Mouse (Mus musculus): ENCODE results near the gene Tff2. TPM values are rescaled to one million over a fixed set of nuclear protein-coding genes. Genes with fewer than 3 reads are reported as not detected.

Gene Tff2
- polyA plus RNA-seq, 1 experiment from 2014 or later: not detected

DNA sequence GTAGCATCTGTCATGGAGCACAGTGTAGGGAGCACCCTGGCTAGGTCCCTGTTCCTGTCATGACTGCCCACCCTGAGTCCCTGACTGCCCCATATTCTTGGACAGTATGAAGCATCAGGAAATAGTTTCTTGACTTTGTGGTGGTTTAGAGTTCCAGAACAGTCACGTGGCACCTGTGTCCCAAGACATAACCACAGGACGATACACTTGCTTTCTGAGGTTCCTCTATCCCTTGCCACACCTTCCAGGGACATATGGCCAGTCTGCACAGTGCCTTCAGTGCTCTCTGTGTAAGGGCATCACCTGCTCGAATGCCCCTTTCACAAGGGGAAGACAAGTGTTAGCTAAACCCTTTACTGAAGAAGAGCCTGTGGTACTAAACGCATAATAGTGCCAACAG lies 37.4 kb upstream of the Tff2 start:
- H3K36me3 ChIP-seq (replicated peaks; ENCODE audit: control insufficient read depth, insufficient read depth, low read depth, low read length): no peaks in the 10 kb centered on the region
- H3K27ac ChIP-seq (replicated peaks; ENCODE audit: low read depth, low read length): no peak overlapping the region
- no peaks in the 10 kb centered on the region for H3K27me3 ChIP-seq (ENCODE audit: control insufficient read depth, insufficient read depth, low read length)
- no peaks in the 10 kb centered on the region for H3K4me1 ChIP-seq (ENCODE audit: control insufficient read depth, insufficient read depth, low read length)
- no peaks in the 10 kb centered on the region for H3K9me3 ChIP-seq (replicated peaks; ENCODE audit: control insufficient read depth, low read length)
- H3K4me2 ChIP-seq (ENCODE audit: low read depth, low read length): no peak overlapping the region
- H3K9ac ChIP-seq (replicated peaks; ENCODE audit: low read length): no peak overlapping the region
- DNase-seq (ENCODE audit: low spot score) (no peak), ATAC-seq (replicated peaks; ENCODE audit: insufficient number of reproducible peaks, low FRiP score, low TSS enrichment, low read depth) (no peak)
- H3K4me3 ChIP-seq (ENCODE audit: low read depth, low read length): no peak overlapping the region
- 83% methylated on average over 4 of the region's 4 CpGs for WGBS

DNA sequence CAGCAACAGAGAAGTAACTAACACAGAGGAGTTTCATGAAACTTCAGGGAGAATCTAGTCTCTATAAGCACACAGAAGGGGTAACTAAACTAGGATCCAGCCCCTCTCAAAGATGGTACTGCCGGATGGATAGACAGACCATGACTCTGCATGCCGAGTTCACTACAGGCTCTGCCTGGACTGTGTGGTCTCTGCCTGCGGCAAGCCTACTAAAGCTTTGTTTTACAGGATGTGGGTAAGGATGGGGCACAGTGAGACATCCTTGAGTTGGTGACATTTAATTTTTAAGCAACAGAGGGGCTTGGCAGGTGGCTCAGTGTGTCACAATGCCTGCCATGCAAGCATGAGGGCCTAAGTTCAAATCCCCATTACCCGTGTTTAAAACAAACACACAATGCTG lies 32.2 kb upstream of the Tff2 start:
- ATAC-seq (replicated peaks; ENCODE audit: insufficient number of reproducible peaks, low FRiP score, low TSS enrichment, low read depth) (no peak), DNase-seq (ENCODE audit: low spot score) (no peak)
- H3K27ac ChIP-seq (replicated peaks; ENCODE audit: low read depth, low read length): no peak overlapping the region
- no peaks in the 10 kb centered on the region for H3K36me3 ChIP-seq (replicated peaks; ENCODE audit: control insufficient read depth, insufficient read depth, low read depth, low read length)
- H3K27me3 ChIP-seq (ENCODE audit: control insufficient read depth, insufficient read depth, low read length): no peaks in the 10 kb centered on the region
- no peak overlapping the region for H3K9ac ChIP-seq (replicated peaks; ENCODE audit: low read length)
- H3K4me1 ChIP-seq (ENCODE audit: control insufficient read depth, insufficient read depth, low read length): no peaks in the 10 kb centered on the region
- no peak overlapping the region for H3K4me3 ChIP-seq (ENCODE audit: low read depth, low read length)
- no peaks in the 10 kb centered on the region for H3K9me3 ChIP-seq (replicated peaks; ENCODE audit: control insufficient read depth, low read length)
- H3K4me2 ChIP-seq (ENCODE audit: low read depth, low read length): no peak overlapping the region
- 91% methylated on average over 4 of the region's 4 CpGs for WGBS

DNA sequence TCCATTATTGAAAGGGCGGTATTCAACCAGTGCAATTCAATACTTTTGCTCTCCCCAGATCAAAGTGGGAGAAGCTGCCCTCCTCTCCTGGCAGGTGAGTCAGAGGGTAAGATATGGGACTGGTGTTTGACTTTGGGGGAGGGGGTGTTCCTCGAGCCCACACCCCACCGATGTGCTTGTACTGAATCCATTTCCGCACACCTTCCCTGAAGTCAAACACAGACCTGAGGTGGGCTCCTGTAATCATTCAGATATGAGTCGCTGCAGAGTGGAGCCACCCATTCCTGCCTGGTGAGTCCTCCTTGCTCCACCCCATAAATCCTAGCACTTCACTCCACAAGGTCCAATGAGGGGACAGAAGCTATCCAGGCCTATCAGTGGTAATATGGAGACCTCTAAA lies 25.7 kb upstream of the Tff2 start:
- Histone ChIP-seq H3K4me3 (ENCODE audit: low read depth, low read length) (no peak overlapping the region), H3K9ac (replicated peaks; ENCODE audit: low read length) (no peak overlapping the region), H3K36me3 (replicated peaks; ENCODE audit: control insufficient read depth, insufficient read depth, low read depth, low read length) (no peaks in the 10 kb centered on the region), H3K4me1 (ENCODE audit: control insufficient read depth, insufficient read depth, low read length) (no peaks in the 10 kb centered on the region), H3K9me3 (replicated peaks; ENCODE audit: control insufficient read depth, low read length) (no peaks in the 10 kb centered on the region), H3K27ac (replicated peaks; ENCODE audit: low read depth, low read length) (no peak overlapping the region), H3K4me2 (ENCODE audit: low read depth, low read length) (no peak overlapping the region), H3K27me3 (ENCODE audit: control insufficient read depth, insufficient read depth, low read length) (no peaks in the 10 kb centered on the region)
- ATAC-seq (replicated peaks; ENCODE audit: insufficient number of reproducible peaks, low FRiP score, low TSS enrichment, low read depth): no peak
- no peak for DNase-seq (ENCODE audit: low spot score)
- WGBS: 80% methylated on average over 5 of the region's 5 CpGs

DNA sequence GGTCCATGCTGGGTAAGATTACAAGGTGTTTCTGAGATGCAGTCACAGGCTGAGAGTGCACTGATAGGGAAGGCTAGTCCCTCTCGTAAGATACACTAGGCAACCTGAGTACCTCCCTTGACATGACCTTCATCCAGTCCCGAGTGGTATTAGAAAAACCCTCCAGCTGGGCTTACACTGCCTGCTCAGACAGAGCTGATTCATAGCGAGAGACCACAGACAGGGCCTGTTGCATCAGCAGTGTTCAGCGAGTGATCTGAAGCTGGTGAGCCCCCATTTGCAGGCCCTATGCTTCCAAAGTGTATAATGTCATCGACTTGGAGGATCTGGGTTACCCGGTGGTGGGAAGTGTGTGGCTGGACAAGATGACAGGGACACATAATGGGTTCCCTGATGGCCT lies 21.0 kb upstream of the Tff2 start, which contains the start of gene Tff1:
Gene Tff1, minus strand, starts transcription at position 151 of the 400 bp plus-strand sequence.
- no peak within 1 kb of the TSS for H3K9ac ChIP-seq (replicated peaks; ENCODE audit: low read length)
- 87% methylated on average over 6 of the region's 6 CpGs for WGBS
- DNase-seq (ENCODE audit: low spot score) (no peak), ATAC-seq (replicated peaks; ENCODE audit: insufficient number of reproducible peaks, low FRiP score, low TSS enrichment, low read depth) (no peak)
- no peaks in the 10 kb centered on the region for H3K36me3 ChIP-seq (replicated peaks; ENCODE audit: control insufficient read depth, insufficient read depth, low read depth, low read length)
- no peaks in the 10 kb centered on the region for H3K4me1 ChIP-seq (ENCODE audit: control insufficient read depth, insufficient read depth, low read length)
- H3K4me2 ChIP-seq (ENCODE audit: low read depth, low read length): no peak within 1 kb of the TSS
- no peak within 1 kb of the TSS for H3K27ac ChIP-seq (replicated peaks; ENCODE audit: low read depth, low read length)
- no peaks in the 10 kb centered on the region for H3K27me3 ChIP-seq (ENCODE audit: control insufficient read depth, insufficient read depth, low read length)
- H3K9me3 ChIP-seq (replicated peaks; ENCODE audit: control insufficient read depth, low read length): no peaks in the 10 kb centered on the region
- H3K4me3 ChIP-seq (ENCODE audit: low read depth, low read length): no peak within 1 kb of the TSS

DNA sequence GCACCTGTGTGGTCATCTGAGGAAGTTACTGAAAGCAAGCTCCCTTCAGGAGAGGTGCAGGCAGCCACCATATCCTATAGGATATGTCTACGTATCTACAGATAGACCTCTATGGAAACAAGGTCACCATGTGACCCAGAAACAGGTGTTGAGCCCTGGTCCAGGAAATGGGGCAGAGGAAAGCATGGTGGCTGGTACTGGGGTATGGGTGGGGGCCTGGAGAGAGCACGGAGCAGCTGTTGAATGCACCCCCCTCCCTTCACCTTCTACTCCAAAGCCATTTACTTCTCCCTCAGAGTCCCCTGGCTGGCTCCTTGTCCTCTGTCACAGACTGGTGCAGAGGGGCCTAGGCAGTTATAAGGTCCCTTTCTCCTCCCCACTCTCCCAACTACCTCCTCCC lies 19.7 kb upstream of the Tff2 start:
- ATAC-seq (replicated peaks; ENCODE audit: insufficient number of reproducible peaks, low FRiP score, low TSS enrichment, low read depth): no peak
- Histone ChIP-seq H3K27ac (replicated peaks; ENCODE audit: low read depth, low read length) (no peak overlapping the region), H3K9ac (replicated peaks; ENCODE audit: low read length) (no peak overlapping the region), H3K4me1 (ENCODE audit: control insufficient read depth, insufficient read depth, low read length) (no peaks in the 10 kb centered on the region), H3K9me3 (replicated peaks; ENCODE audit: control insufficient read depth, low read length) (no peaks in the 10 kb centered on the region), H3K36me3 (replicated peaks; ENCODE audit: control insufficient read depth, insufficient read depth, low read depth, low read length) (no peaks in the 10 kb centered on the region), H3K27me3 (ENCODE audit: control insufficient read depth, insufficient read depth, low read length) (no peaks in the 10 kb centered on the region), H3K4me2 (ENCODE audit: low read depth, low read length) (no peak overlapping the region), H3K4me3 (ENCODE audit: low read depth, low read length) (no peak overlapping the region)
- 79% methylated on average over 2 of the region's 2 CpGs for WGBS
- no peak for DNase-seq (ENCODE audit: low spot score)

DNA sequence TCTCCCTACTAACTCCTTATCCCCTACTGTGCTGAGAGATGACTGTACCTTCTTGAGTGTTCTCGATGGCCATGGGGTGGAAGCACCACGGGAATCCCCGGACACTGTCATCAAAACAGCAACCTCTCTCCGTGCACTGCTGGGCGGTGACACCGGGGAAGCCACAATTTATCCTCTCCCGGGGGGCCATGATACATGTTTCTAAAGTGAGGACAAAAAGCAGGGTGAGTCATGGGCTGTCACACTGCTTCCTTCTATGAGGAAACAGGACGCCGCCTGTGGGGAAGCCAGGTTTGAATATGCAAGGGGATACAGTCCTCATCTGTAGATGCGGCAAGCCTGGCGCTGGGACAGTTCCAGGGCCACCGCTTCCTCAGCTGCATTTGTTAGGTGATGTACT lies 18.5 kb upstream of the Tff2 start:
- Histone ChIP-seq H3K4me2 (ENCODE audit: low read depth, low read length) (no peak overlapping the region), H3K9ac (replicated peaks; ENCODE audit: low read length) (no peak overlapping the region), H3K9me3 (replicated peaks; ENCODE audit: control insufficient read depth, low read length) (no peaks in the 10 kb centered on the region), H3K4me1 (ENCODE audit: control insufficient read depth, insufficient read depth, low read length) (no peaks in the 10 kb centered on the region), H3K27me3 (ENCODE audit: control insufficient read depth, insufficient read depth, low read length) (no peaks in the 10 kb centered on the region), H3K36me3 (replicated peaks; ENCODE audit: control insufficient read depth, insufficient read depth, low read depth, low read length) (no peaks in the 10 kb centered on the region), H3K4me3 (ENCODE audit: low read depth, low read length) (no peak overlapping the region), H3K27ac (replicated peaks; ENCODE audit: low read depth, low read length) (no peak overlapping the region)
- ATAC-seq (replicated peaks; ENCODE audit: insufficient number of reproducible peaks, low FRiP score, low TSS enrichment, low read depth) (no peak), DNase-seq (ENCODE audit: low spot score) (no peak)
- WGBS: 89% methylated on average over 12 of the region's 12 CpGs

DNA sequence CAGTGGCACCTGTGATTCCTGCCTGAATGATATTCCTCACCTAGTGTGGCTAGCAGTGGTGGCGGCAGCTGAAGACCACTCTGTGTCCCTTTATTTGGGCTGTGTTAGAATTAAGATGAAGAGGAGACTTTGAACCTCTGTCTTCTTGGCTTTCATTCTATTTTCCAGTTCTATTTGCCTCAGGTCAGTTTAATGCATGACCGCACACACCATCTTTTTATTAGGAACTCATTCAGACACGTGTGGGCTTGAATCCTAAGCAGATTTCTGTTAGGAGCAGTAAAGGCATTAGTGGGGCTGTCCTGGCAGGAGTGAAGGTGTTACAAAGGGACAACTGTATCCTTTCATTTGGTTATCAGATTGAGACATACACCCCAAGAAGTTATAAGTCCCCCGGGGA lies 16.2 kb upstream of the Tff2 start:
- no peak overlapping the region for H3K27ac ChIP-seq (replicated peaks; ENCODE audit: low read depth, low read length)
- 84% methylated on average over 4 of the region's 4 CpGs for WGBS
- H3K4me2 ChIP-seq (ENCODE audit: low read depth, low read length): no peak overlapping the region
- H3K4me1 ChIP-seq (ENCODE audit: control insufficient read depth, insufficient read depth, low read length): no peaks in the 10 kb centered on the region
- ATAC-seq (replicated peaks; ENCODE audit: insufficient number of reproducible peaks, low FRiP score, low TSS enrichment, low read depth) (no peak), DNase-seq (ENCODE audit: low spot score) (no peak)
- H3K36me3 ChIP-seq (replicated peaks; ENCODE audit: control insufficient read depth, insufficient read depth, low read depth, low read length): no peaks in the 10 kb centered on the region
- H3K27me3 ChIP-seq (ENCODE audit: control insufficient read depth, insufficient read depth, low read length): no peaks in the 10 kb centered on the region
- H3K9ac ChIP-seq (replicated peaks; ENCODE audit: low read length): no peak overlapping the region
- H3K9me3 ChIP-seq (replicated peaks; ENCODE audit: control insufficient read depth, low read length): no peaks in the 10 kb centered on the region
- no peak overlapping the region for H3K4me3 ChIP-seq (ENCODE audit: low read depth, low read length)

DNA sequence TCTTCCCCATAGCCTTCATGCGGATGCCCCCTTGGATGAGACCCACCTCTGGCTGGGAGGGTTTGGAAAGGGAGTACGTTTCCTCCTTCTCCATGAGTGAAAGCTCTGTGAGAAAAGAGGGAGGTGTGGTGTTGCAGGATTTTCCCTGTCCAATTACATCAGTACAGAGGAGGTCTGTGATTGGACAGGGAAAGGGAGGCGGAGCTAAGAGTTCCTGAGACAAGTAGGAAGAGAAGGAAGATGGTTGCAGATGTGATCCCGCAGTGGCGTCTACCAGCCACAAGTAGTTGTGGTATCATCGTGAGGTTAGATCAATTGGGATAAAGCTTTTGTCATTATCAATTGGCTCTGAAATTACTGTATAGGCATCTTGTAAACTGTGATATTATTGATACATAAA lies 13.8 kb upstream of the Tff2 start:
- Histone ChIP-seq H3K4me2 (ENCODE audit: low read depth, low read length) (no peak overlapping the region), H3K9me3 (replicated peaks; ENCODE audit: control insufficient read depth, low read length) (no peaks in the 10 kb centered on the region), H3K27ac (replicated peaks; ENCODE audit: low read depth, low read length) (no peak overlapping the region), H3K4me1 (ENCODE audit: control insufficient read depth, insufficient read depth, low read length) (no peaks in the 10 kb centered on the region), H3K9ac (replicated peaks; ENCODE audit: low read length) (no peak overlapping the region), H3K4me3 (ENCODE audit: low read depth, low read length) (no peak overlapping the region), H3K36me3 (replicated peaks; ENCODE audit: control insufficient read depth, insufficient read depth, low read depth, low read length) (no peaks in the 10 kb centered on the region), H3K27me3 (ENCODE audit: control insufficient read depth, insufficient read depth, low read length) (no peaks in the 10 kb centered on the region)
- 77% methylated on average over 6 of the region's 6 CpGs for WGBS
- ATAC-seq (replicated peaks; ENCODE audit: insufficient number of reproducible peaks, low FRiP score, low TSS enrichment, low read depth): no peak
- DNase-seq (ENCODE audit: low spot score): no peak

All from embryonic facial prominence, embryonic 11.5 days (tissue).